Mouse (Mus musculus): ENCODE data around the gene Igflr1.

Gene Igflr1

GRCm38 (mm10) chr7:30588676-30589434, 23.6 kb downstream of the Igflr1 start, which contains the start of gene Kmt2b:
Gene Kmt2b, minus strand, starts transcription at chr7:30588726.
- DNase-seq (ENCODE audit: low spot score): peak; percentile 98

GRCm38 (mm10) chr7:30589435-30590301, 24.4 kb downstream of the Igflr1 start:
- DNase-seq (ENCODE audit: low spot score): peak; percentile 94

GRCm38 (mm10) chr7:30590927-30591604, 25.8 kb downstream of the Igflr1 start:
- DNase-seq (ENCODE audit: low spot score): no peak

GRCm38 (mm10) chr7:30591605-30591951, 26.4 kb downstream of the Igflr1 start:
- DNase-seq (ENCODE audit: low spot score): no peak

GRCm38 (mm10) chr7:30592772-30593423, 27.7 kb downstream of the Igflr1 start:
- no peak for DNase-seq (ENCODE audit: low spot score)

- no peak for DNase-seq (ENCODE audit: low spot score)
Observed at GRCm38 (mm10) chr7:30593579-30594509, 28.6 kb downstream of the Igflr1 start.

- no peak for DNase-seq (ENCODE audit: low spot score)
Observed at GRCm38 (mm10) chr7:30594510-30595024, 29.3 kb downstream of the Igflr1 start.

GRCm38 (mm10) chr7:30596093-30596492, 30.9 kb downstream of the Igflr1 start:
- no peak for DNase-seq (ENCODE audit: low spot score)

GRCm38 (mm10) chr7:30596811-30597210, 31.6 kb downstream of the Igflr1 start:
- no peak for DNase-seq (ENCODE audit: low spot score)

GRCm38 (mm10) chr7:30598786-30599185, 33.6 kb downstream of the Igflr1 start, which contains the start of gene Zbtb32:
Gene Zbtb32, minus strand, starts transcription at chr7:30598909.
- no peak for DNase-seq (ENCODE audit: low spot score)

GRCm38 (mm10) chr7:30599933-30600353, 34.7 kb downstream of the Igflr1 start:
- DNase-seq (ENCODE audit: low spot score): peak; percentile 88

GRCm38 (mm10) chr7:30600651-30601050, 35.4 kb downstream of the Igflr1 start:
- no peak for DNase-seq (ENCODE audit: low spot score)

GRCm38 (mm10) chr7:30602583-30602982, 37.4 kb downstream of the Igflr1 start:
- DNase-seq (ENCODE audit: low spot score): peak; percentile 27

GRCm38 (mm10) chr7:30604424-30604823, 39.2 kb downstream of the Igflr1 start:
- no peak for DNase-seq (ENCODE audit: low spot score)

- DNase-seq (ENCODE audit: low spot score): no peak
Observed at GRCm38 (mm10) chr7:30604944-30605343, 39.7 kb downstream of the Igflr1 start.

- DNase-seq (ENCODE audit: low spot score): peak; percentile 69
Observed at GRCm38 (mm10) chr7:30607706-30608309, 42.6 kb downstream of the Igflr1 start.

- no peak for DNase-seq (ENCODE audit: low spot score)
Observed at GRCm38 (mm10) chr7:30608476-30608875, 43.2 kb downstream of the Igflr1 start.

GRCm38 (mm10) chr7:30610043-30610442, 44.8 kb downstream of the Igflr1 start:
- DNase-seq (ENCODE audit: low spot score): no peak

GRCm38 (mm10) chr7:30612654-30613402, 47.6 kb downstream of the Igflr1 start, which contains the start of gene Upk1a:
Gene Upk1a, minus strand, starts transcription at chr7:30612847.
- DNase-seq (ENCODE audit: low spot score): no peak
